Mouse (Mus musculus): ENCODE data around the gene Olfml3.

The Olfml3 gene

DNA sequence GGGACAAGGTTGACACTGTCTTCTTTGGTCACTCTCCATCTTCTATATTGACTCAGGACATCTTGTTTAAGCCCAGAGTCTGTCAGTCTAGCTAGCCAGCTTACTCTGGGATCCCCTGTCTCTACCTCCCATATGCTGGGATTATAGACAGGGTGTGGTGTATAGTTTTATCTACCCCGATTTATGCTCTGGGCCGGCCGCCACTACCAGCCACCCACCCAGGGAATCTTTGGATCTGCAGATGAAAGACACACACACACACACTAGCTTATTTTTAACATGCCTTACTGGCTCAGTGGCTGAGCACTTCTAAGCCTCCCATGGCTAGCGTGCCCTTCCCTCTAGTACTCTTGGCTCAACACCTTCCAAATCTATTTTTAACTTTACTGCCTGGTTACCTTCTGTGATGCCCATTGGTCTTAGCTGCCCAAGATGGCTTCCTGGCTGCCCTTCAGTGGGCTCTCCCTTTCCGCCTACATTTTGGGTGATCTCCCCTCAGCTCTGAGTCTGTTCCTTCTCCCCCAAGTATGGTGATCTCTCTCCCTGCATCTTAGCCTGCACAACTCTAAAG lies 28.2 kb downstream of the Olfml3 start:
- no peak for DNase-seq (ENCODE audit: low spot score in 2 of 2)

GRCm38 (mm10) chr3:103705426-103705825 lies 32.4 kb downstream of the Olfml3 start:
- DNase-seq (ENCODE audit: low spot score in 2 of 2), result no peak

GRCm38 (mm10) chr3:103704661-103705060 lies 33.1 kb downstream of the Olfml3 start:
- no peak for DNase-seq (ENCODE audit: low spot score in 2 of 2)

DNA sequence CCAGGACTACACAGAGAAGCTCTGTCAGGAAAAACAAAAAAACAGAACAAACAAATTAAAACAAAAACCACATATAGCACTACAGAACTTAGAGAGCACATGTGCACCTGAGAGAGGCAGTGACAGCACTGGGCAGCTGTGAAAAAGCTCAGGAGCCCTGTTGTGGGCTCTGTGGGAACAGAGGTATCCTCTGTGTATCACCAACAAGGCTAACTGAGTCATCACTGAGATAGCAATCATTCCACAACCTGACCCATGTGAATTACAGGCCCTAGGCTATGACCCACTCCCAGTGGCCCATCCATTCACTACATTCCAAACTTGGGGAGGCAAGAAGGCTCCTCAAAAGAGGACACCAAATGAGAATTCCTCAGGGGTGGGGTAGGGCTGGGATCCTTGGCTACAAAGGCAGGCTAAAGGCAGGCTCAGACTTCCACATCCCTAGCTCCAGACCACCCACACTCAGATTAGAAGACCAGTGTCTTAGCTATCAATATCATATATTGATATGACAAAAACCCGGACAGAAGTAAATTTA lies 41.3 kb downstream of the Olfml3 start:
- no peak for DNase-seq (ENCODE audit: low spot score in 2 of 2)

DNA sequence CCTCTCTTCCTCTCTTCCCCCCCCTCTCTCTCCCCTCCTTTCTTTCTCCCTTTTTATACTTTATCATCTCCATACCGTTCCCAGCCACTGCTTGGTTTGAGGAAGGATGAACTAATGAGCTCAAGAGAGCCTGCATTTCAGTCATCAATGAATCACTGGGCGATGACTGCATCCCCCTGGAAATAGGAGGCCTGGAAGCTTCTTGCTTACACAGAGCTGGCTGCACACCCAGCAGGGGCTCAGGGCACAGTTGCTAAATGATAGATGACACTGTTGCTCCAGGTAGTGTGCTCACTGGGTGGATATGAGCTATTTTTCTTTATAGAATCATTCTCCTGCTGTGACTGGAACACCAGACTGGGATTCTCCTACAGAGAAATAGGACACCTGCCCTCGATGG lies 42.2 kb downstream of the Olfml3 start:
- no peak for DNase-seq (ENCODE audit: low spot score in 2 of 2)

DNA sequence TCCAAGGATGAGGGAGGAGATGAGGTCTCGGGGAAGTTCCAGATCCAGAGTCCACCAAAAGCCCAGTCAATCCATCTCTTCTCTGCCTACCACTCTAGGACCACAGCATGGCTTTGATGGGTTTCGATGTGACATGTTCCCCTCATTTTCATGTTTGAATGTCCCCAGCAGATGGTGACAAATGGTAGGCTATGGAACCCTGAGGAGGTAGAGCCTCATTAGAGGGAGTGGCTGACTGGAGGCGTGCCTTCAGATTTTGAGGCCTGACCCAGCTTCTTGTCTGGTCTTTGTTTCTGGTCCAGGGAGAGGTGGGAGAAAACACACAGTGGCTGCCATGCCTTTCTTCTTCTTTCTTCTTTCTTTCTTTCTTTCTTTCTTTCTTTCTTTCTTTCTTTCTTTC lies 47.3 kb downstream of the Olfml3 start:
- no peak for DNase-seq (ENCODE audit: low spot score in 2 of 2)

DNA sequence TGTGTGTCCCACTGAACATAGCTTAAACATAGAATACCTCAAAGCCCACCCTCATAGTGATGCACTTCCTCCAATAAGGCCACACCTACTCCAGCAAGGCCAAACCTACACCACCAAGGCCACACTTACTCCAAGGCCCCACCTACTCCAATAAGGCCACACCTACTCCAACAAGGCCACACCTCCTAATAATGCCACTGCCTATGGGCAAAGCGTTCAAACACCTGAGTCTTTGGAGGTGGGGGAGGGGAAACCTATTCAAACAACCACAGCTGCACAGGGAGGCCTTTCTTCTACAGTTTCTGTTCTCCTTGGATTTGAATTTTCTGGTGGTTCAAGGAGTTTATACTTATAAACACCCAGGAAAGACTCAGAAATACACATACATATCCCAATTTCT lies 48.8 kb downstream of the Olfml3 start:
- DNase-seq (ENCODE audit: low spot score in 2 of 2), result no peak

GRCm38 (mm10) chr3:103683966-103684319 lies 53.9 kb downstream of the Olfml3 start:
- no peak for DNase-seq (ENCODE audit: low spot score in 2 of 2)

GRCm38 (mm10) chr3:103683234-103683965 lies 54.4 kb downstream of the Olfml3 start:
- peak in 1 of 2 experiments; percentile 19 for DNase-seq (ENCODE audit: low spot score in 2 of 2)

DNA sequence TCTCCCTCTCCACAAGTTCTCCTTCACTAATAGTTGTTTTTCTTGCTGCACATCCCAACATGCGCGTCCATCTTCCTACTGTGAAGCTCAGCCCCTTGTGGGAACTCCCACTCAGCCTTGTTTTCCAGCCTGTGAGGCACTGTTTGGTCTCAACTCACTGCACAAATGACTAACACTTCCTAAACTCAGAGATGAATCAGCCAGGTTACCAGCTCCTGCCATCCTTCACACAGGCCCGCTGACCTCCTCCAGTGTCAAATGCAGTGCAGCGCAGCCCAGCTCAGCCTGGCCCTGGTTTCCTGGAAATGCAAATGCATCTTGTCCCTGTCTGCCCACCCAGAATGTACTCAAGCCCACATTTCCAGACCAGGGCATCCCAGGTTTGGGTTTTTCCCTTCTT lies 55.3 kb downstream of the Olfml3 start:
- DNase-seq (ENCODE audit: low spot score in 2 of 2), result no peak

DNA sequence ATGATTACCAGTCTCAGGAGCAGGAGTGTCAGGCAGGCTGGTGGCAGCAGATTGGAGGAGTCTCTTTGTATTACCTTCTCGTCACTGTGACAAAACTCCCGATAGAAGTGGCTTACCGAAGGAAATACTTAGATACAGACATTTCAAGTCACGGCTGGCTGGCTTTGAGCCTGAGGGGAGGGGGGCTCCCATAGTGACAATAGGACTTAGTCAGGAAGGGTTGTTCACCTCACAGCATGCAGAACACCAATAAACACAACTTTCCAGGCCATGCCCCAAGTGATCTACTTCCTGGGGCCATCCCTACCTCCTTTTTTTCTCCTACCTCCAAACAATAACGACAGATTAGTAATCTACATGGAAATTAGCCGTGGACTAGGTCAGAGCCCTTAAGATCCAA lies 59.0 kb downstream of the Olfml3 start:
- DNase-seq (ENCODE audit: low spot score in 2 of 2), result no peak

GRCm38 (mm10) chr3:103672716-103673115 lies 65.1 kb downstream of the Olfml3 start:
- no peak for DNase-seq (ENCODE audit: low spot score in 2 of 2)

Data from frontal cortex, postnatal 14 days (tissue).